Mouse (Mus musculus) urinary bladder, postnatal 0 days (tissue): ENCODE results near the gene Akap2. TPM values are rescaled to one million over a fixed set of nuclear protein-coding genes. Genes with fewer than 3 reads are reported as not detected.

Experiments used
- polyA plus RNA-seq: library from polyadenylated mRNA; unstranded; fragments of >200 nt; fragmentation: Nextera tagmentation; extraction: Ambion mirVana; gene quantifications from 2 replicates; pipeline ENCODE4 v1.2.1, GENCODE M21; 2015

Akap2 gene
- polyA plus RNA-seq: 32.9 and 43.6 TPM in 2 replicates

DNA sequence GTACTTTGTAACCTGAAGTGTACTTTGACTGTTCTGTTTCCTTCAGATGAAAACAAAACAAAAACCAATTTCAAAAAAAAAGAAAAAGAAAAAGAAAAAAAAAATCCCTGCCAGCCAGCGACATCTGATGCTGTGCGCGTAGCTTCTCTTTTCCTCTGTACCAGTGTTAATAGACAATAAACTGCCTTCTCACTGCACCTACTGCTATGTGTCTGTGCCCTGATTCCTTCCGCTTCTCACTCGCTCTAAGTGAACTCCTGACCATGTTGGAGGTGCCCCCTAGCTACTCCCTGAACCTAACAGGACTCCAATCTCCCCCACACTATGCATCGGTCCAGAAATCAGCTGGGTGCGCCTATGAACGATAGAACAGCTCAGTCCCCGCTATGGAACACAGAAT, at the start of gene Akap2:
Akap2 (plus strand) TSS at position 304 of the 400 bp plus-strand sequence.

DNA sequence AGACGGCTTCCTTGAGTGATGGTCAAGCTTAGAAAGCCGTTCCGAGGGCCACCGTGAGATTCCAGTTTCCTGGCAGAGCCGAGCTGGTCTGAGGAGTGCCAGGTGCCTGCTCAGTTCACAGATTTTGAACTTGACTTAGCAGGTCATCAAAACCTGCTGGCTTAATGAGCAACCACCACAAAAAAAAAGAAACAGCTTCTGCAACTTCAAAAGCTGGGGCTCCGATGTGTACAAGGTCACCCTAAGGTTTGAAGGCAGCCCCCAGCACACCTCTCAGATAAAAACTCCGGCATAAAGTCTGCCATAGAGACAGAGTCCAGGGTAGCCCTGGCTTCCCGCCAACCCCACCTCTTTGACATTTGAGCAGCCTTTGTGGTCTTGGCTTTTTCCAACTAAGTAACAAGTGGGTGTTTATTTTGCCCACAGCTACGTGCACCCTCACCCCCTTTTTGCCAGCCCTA, 198.8 kb downstream of the Akap2 start, which contains the start of gene D630039A03Rik:
D630039A03Rik (minus strand) TSS at position 97 of the 461 bp plus-strand sequence.

Other genes with a start within 250 kb of the Akap2 start
- gene Pakap, start 149.5 kb upstream of the Akap2 start, polyA plus RNA-seq: 36.6 and 51.3 TPM in 2 replicates
- 0.42 and 0.52 TPM in 2 replicates for gene D630039A03Rik, start 198.6 kb downstream of the Akap2 start, polyA plus RNA-seq
- gene Txn1, start 238.8 kb downstream of the Akap2 start, polyA plus RNA-seq: 414 TPM in 2 replicates